Mouse (Mus musculus): Measurements from ENCODE around the gene Rhof. TPM values are rescaled to one million over a fixed set of nuclear protein-coding genes. Genes with fewer than 3 reads are reported as not detected.

Gene Rhof
- total RNA-seq, 1 experiment: 2.5 TPM

- H3K4me1 ChIP-seq (ENCODE audit: control insufficient read depth in 2 of 2, insufficient read depth in 2 of 2, low read length in 2 of 2, poor library complexity in 1 of 2): peaks cover 9 to 34% of the 10 kb centered on the region in 2 experiments; a peak in 3 of 4 replicates
- no peaks in the 10 kb centered on the region for H3K9me3 ChIP-seq (ENCODE audit: control insufficient read depth, insufficient read depth, low read depth, low read length)
- TF ChIP-seq CHD2 (IDR thresholded peaks at IDR 0.05; ENCODE audit: low read depth, low read length) (no peak), ZC3H11A (IDR thresholded peaks at IDR 0.05; ENCODE audit: borderline replicate concordance, low read depth, low read length) (no peak), ZNF384 (IDR thresholded peaks at IDR 0.05; ENCODE audit: low read depth, low read length) (no peak), MAFK (IDR thresholded peaks at IDR 0.05; ENCODE audit: insufficient read depth, low read depth, low read length) (no peak), HCFC1 (IDR thresholded peaks at IDR 0.05; ENCODE audit: borderline replicate concordance, insufficient read depth, low read length) (no peak)
- H3K9ac ChIP-seq (ENCODE audit: insufficient read depth, low read depth, low read length, poor library complexity, severe bottlenecking): no peak overlapping the region
- in situ Hi-C loops (cut with MboI; ENCODE audit: low sequenced_read_pairs in 2 of 2, unreplicated experiment in 2 of 2): loop anchor here in 1 of 2 experiments (5.0 kb wide), 1 partner anchor 34 kb away; the partner anchor contains the start of gene Rhof
- H3K36me3 ChIP-seq (ENCODE audit: control insufficient read depth, insufficient read depth, low read length, poor library complexity, severe bottlenecking): peaks cover 35% of the 10 kb centered on the region
- H3K4me3 ChIP-seq (ENCODE audit: insufficient read depth in 1 of 2, low read depth in 1 of 2, low read length in 2 of 2, poor library complexity in 1 of 2, severe bottlenecking in 1 of 2): no peak overlapping the region
- no peak overlapping the region for H3K27ac ChIP-seq (ENCODE audit: insufficient read depth, low read depth, low read length, poor library complexity, severe bottlenecking)
- DNase-seq (ENCODE audit: low read depth, low spot score): no peak
Observed at GRCm38 (mm10) chr5:123166437-123166836, 33.9 kb upstream of the Rhof start.

GRCm38 (mm10) chr5:123162942-123163341 is 30.4 kb upstream of the Rhof start:
- no peak for TF ChIP-seq ZNF384 (IDR thresholded peaks at IDR 0.05; ENCODE audit: low read depth, low read length)
- DNase-seq (ENCODE audit: low read depth, low spot score): no peak
- peaks cover 68% of the 10 kb centered on the region for H3K36me3 ChIP-seq (ENCODE audit: control insufficient read depth, insufficient read depth, low read length, poor library complexity, severe bottlenecking)
- H3K9me3 ChIP-seq (ENCODE audit: control insufficient read depth, insufficient read depth, low read depth, low read length): no peaks in the 10 kb centered on the region
- peaks cover 6 to 47% of the 10 kb centered on the region in 2 experiments; a peak in 3 of 4 replicates for H3K4me1 ChIP-seq (ENCODE audit: control insufficient read depth in 2 of 2, insufficient read depth in 2 of 2, low read length in 2 of 2, poor library complexity in 1 of 2)
- H3K9ac ChIP-seq (ENCODE audit: insufficient read depth, low read depth, low read length, poor library complexity, severe bottlenecking): no peak overlapping the region
- in situ Hi-C loops (cut with MboI; ENCODE audit: low sequenced_read_pairs in 2 of 2, unreplicated experiment in 2 of 2): no loop called here
- H3K4me3 ChIP-seq (ENCODE audit: insufficient read depth in 1 of 2, low read depth in 1 of 2, low read length in 2 of 2, poor library complexity in 1 of 2, severe bottlenecking in 1 of 2): no peak overlapping the region
- H3K27ac ChIP-seq (ENCODE audit: insufficient read depth, low read depth, low read length, poor library complexity, severe bottlenecking): no peak overlapping the region

DNA sequence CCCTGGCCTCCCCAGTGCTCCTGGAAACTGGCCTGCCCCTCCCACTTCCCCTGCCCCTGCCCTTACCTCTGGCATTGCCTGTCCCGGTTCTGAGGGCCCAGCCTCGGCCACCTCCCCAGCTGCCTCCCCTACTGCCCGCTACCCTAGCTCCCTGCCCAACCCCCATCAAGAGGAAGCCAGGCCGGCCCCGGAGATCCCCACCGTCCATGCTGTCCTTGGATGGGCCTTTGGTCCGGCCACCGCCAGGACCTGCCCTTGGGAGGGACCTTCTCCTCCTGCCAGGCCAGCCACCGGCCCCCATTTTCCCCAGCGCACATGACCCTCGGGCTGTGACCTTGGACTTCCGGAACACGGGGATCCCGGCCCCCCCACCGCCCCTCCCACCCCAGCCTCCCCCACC is 27.8 kb upstream of the Rhof start:
- peaks cover 68% of the 10 kb centered on the region for H3K36me3 ChIP-seq (ENCODE audit: control insufficient read depth, insufficient read depth, low read length, poor library complexity, severe bottlenecking)

GRCm38 (mm10) chr5:123159866-123160265 is 27.4 kb upstream of the Rhof start:
- H3K9me3 ChIP-seq (ENCODE audit: control insufficient read depth, insufficient read depth, low read depth, low read length): no peaks in the 10 kb centered on the region
- no peak overlapping the region for H3K27ac ChIP-seq (ENCODE audit: insufficient read depth, low read depth, low read length, poor library complexity, severe bottlenecking)
- TF ChIP-seq ZC3H11A (IDR thresholded peaks at IDR 0.05; ENCODE audit: borderline replicate concordance, low read depth, low read length) (no peak), ZNF384 (IDR thresholded peaks at IDR 0.05; ENCODE audit: low read depth, low read length) (no peak)
- no peak for DNase-seq (ENCODE audit: low read depth, low spot score)
- peaks cover 0 to 41% of the 10 kb centered on the region in 2 experiments; a peak in 2 of 4 replicates for H3K4me1 ChIP-seq (ENCODE audit: control insufficient read depth in 2 of 2, insufficient read depth in 2 of 2, low read length in 2 of 2, poor library complexity in 1 of 2)
- no peak overlapping the region for H3K9ac ChIP-seq (ENCODE audit: insufficient read depth, low read depth, low read length, poor library complexity, severe bottlenecking)
- in situ Hi-C loops (cut with MboI; ENCODE audit: low sequenced_read_pairs in 2 of 2, unreplicated experiment in 2 of 2): no loop called here
- H3K36me3 ChIP-seq (ENCODE audit: control insufficient read depth, insufficient read depth, low read length, poor library complexity, severe bottlenecking): peaks cover 68% of the 10 kb centered on the region
- no peak overlapping the region for H3K4me3 ChIP-seq (ENCODE audit: insufficient read depth in 1 of 2, low read depth in 1 of 2, low read length in 2 of 2, poor library complexity in 1 of 2, severe bottlenecking in 1 of 2)

More for the DNA sequence above, 27.8 kb upstream of the Rhof start:
- Histone ChIP-seq H3K4me1 (ENCODE audit: control insufficient read depth in 2 of 2, insufficient read depth in 2 of 2, low read length in 2 of 2, poor library complexity in 1 of 2) (peaks cover 0 to 41% of the 10 kb centered on the region in 2 experiments; a peak in 2 of 4 replicates), H3K27ac (ENCODE audit: insufficient read depth, low read depth, low read length, poor library complexity, severe bottlenecking) (no peak overlapping the region), H3K9me3 (ENCODE audit: control insufficient read depth, insufficient read depth, low read depth, low read length) (no peaks in the 10 kb centered on the region), H3K9ac (ENCODE audit: insufficient read depth, low read depth, low read length, poor library complexity, severe bottlenecking) (no peak overlapping the region), H3K4me3 (ENCODE audit: insufficient read depth in 1 of 2, low read depth in 1 of 2, low read length in 2 of 2, poor library complexity in 1 of 2, severe bottlenecking in 1 of 2) (no peak overlapping the region)
- in situ Hi-C loops (cut with MboI; ENCODE audit: low sequenced_read_pairs in 2 of 2, unreplicated experiment in 2 of 2): no loop called here
- no peak for DNase-seq (ENCODE audit: low read depth, low spot score)
- TF ChIP-seq CHD2 (IDR thresholded peaks at IDR 0.05; ENCODE audit: low read depth, low read length) (no peak), ZC3H11A (IDR thresholded peaks at IDR 0.05; ENCODE audit: borderline replicate concordance, low read depth, low read length) (no peak), ZNF384 (IDR thresholded peaks at IDR 0.05; ENCODE audit: low read depth, low read length) (no peak), HCFC1 (IDR thresholded peaks at IDR 0.05; ENCODE audit: borderline replicate concordance, insufficient read depth, low read length) (no peak), MAFK (IDR thresholded peaks at IDR 0.05; ENCODE audit: insufficient read depth, low read depth, low read length) (no peak)

- H3K9ac ChIP-seq (ENCODE audit: insufficient read depth, low read depth, low read length, poor library complexity, severe bottlenecking): no peak overlapping the region
- TF ChIP-seq MAFK (IDR thresholded peaks at IDR 0.05; ENCODE audit: insufficient read depth, low read depth, low read length) (no peak), ZC3H11A (IDR thresholded peaks at IDR 0.05; ENCODE audit: borderline replicate concordance, low read depth, low read length) (no peak), CHD2 (IDR thresholded peaks at IDR 0.05; ENCODE audit: low read depth, low read length) (no peak), HCFC1 (IDR thresholded peaks at IDR 0.05; ENCODE audit: borderline replicate concordance, insufficient read depth, low read length) (no peak), ZNF384 (IDR thresholded peaks at IDR 0.05; ENCODE audit: low read depth, low read length) (no peak)
- no peaks in the 10 kb centered on the region for H3K9me3 ChIP-seq (ENCODE audit: control insufficient read depth, insufficient read depth, low read depth, low read length)
- peaks cover 68% of the 10 kb centered on the region for H3K36me3 ChIP-seq (ENCODE audit: control insufficient read depth, insufficient read depth, low read length, poor library complexity, severe bottlenecking)
- H3K4me1 ChIP-seq (ENCODE audit: control insufficient read depth in 2 of 2, insufficient read depth in 2 of 2, low read length in 2 of 2, poor library complexity in 1 of 2): peaks cover 0 to 41% of the 10 kb centered on the region in 2 experiments; a peak in 2 of 4 replicates
- no peak overlapping the region for H3K27ac ChIP-seq (ENCODE audit: insufficient read depth, low read depth, low read length, poor library complexity, severe bottlenecking)
- no peak for DNase-seq (ENCODE audit: low read depth, low spot score)
- H3K4me3 ChIP-seq (ENCODE audit: insufficient read depth in 1 of 2, low read depth in 1 of 2, low read length in 2 of 2, poor library complexity in 1 of 2, severe bottlenecking in 1 of 2): no peak overlapping the region
- in situ Hi-C loops (cut with MboI; ENCODE audit: low sequenced_read_pairs in 2 of 2, unreplicated experiment in 2 of 2): no loop called here
Observed at GRCm38 (mm10) chr5:123159446-123159845, 27.0 kb upstream of the Rhof start.
